26 mouse cellular contexts compared by ENCODE assay signal in the genomic region with DNA sequence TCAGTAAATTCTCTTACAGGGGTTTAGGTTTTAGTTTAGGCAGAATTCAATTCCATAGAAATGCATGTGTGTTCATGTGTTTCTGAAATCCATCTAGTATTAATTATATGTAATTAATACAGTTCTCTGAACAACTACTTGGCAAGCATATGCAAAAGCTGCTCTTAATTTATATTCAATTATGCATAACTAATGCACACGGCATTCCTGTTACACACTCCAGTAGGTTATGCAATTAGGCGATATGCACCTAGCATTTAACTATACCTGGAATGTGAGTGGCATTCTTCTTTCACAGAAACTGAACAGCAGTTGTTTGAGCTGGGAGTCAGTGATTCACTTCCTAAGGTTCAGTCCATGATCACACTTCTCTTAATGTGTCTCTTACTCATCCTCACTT.
"Had no signal": no experiment of that assay in that cellular context is flagged by ENCODE, and none has a peak within 500 bp of the region (broad histone marks: within the 10 kb centered on the region; RNA-seq: fewer than 3 reads in every experiment).

No protein-coding gene starts in this region.

- H3K4me3 ChIP-seq: gastrocnemius, adult 2 months; heart, embryonic 10.5 days; heart, embryonic 12.5 days; hindbrain, embryonic 10.5 days; intestine, embryonic 15.5 days; layer of hippocampus, adult 2 months; left cerebral cortex, adult 2 months; limb, embryonic 10.5 days; limb, embryonic 12.5 days; liver, embryonic 13.5 days; liver, embryonic 15.5 days had no signal

- H3K27ac ChIP-seq: gastrocnemius, adult 2 months; heart, embryonic 10.5 days; hindbrain, embryonic 10.5 days; hindbrain, embryonic 14.5 days; intestine, embryonic 15.5 days; layer of hippocampus, adult 2 months; left cerebral cortex, adult 2 months; limb, embryonic 10.5 days; limb, embryonic 12.5 days; liver, embryonic 13.5 days; liver, embryonic 15.5 days had no signal

- H3K36me3 ChIP-seq: heart, embryonic 10.5 days; heart, embryonic 12.5 days; hindbrain, embryonic 10.5 days; intestine, embryonic 15.5 days; limb, embryonic 10.5 days; limb, embryonic 12.5 days; liver, embryonic 13.5 days; liver, embryonic 15.5 days had no signal

- H3K4me1 ChIP-seq: heart, embryonic 10.5 days; heart, embryonic 12.5 days; intestine, embryonic 15.5 days; limb, embryonic 10.5 days; limb, embryonic 12.5 days; liver, embryonic 13.5 days; liver, embryonic 15.5 days had no signal

- H3K9ac ChIP-seq: heart, embryonic 12.5 days; hindbrain, embryonic 14.5 days; intestine, embryonic 15.5 days; limb, embryonic 12.5 days; liver, embryonic 13.5 days; liver, embryonic 15.5 days had no signal

- DNase-seq: gastrocnemius, adult 2 months; gastrocnemius, postnatal 10 days; gastrocnemius, postnatal 25 days; heart, adult 18-20 months; heart, postnatal 10 days; heart, postnatal 4 days; kidney, adult 18-20 months; kidney, adult 8-10 months; kidney, postnatal 10 days; kidney, postnatal 25 days; kidney, postnatal 4 days; liver; liver, embryonic 13.5 days had no signal

- ATAC-seq: inflammation-experienced regulatory T-cells, adult 6 months; intestine, embryonic 15.5 days; intestine, postnatal 0 days had no signal

- H3K9me3 ChIP-seq: heart, embryonic 10.5 days; heart, embryonic 12.5 days; hindbrain, embryonic 10.5 days; intestine, embryonic 15.5 days; limb, embryonic 10.5 days; limb, embryonic 12.5 days; liver, embryonic 13.5 days; liver, embryonic 15.5 days had no signal

- H3K27me3 ChIP-seq: heart, embryonic 12.5 days; intestine, embryonic 15.5 days; limb, embryonic 12.5 days; liver, embryonic 13.5 days; liver, embryonic 15.5 days had no signal

- H3K4me2 ChIP-seq: heart, embryonic 12.5 days; hindbrain, embryonic 14.5 days; intestine, embryonic 15.5 days; limb, embryonic 12.5 days; liver, embryonic 11.5 days; liver, embryonic 13.5 days; liver, embryonic 15.5 days had no signal
